Mouse (Mus musculus) liver, adult 2 months (tissue): Measurements from ENCODE around the gene Stxbp4. TPM values are rescaled to one million over a fixed set of nuclear protein-coding genes. Genes with fewer than 3 reads are reported as not detected.

Source experiments
- DNase-seq: peaks from one replicate; pipeline ENCODE4 v3.0.0-alpha.2; 2011; ENCODE audit warnings: low read depth, low spot score; ENCODE audit errors: extremely low read depth
- H3K27ac ChIP-seq: fragments of 200-500 bp; replicated peaks from 2 replicates; pipeline ENCODE4 v1.5.1; 2012; ENCODE audit warnings: low read depth, mild to moderate bottlenecking, control low read depth, inconsistent platforms, low read length; ENCODE audit not compliant: insufficient read depth
- H3K27me3 ChIP-seq: fragments of 200-500 bp; 2 replicates; pipeline ENCODE4 v1.6.1; 2012; ENCODE audit warnings: mild to moderate bottlenecking, moderate library complexity, low read length, inconsistent platforms; ENCODE audit not compliant: control insufficient read depth, insufficient read depth
- H3K36me3 ChIP-seq: fragments of 200-500 bp; 2 replicates; pipeline ENCODE4 v1.6.1; 2012; ENCODE audit warnings: low read length, inconsistent platforms; ENCODE audit not compliant: control insufficient read depth, insufficient read depth
- H3K4me1 ChIP-seq: fragments of 200-500 bp; 2 replicates; pipeline ENCODE4 v1.6.1; 2011; ENCODE audit warnings: low read length; ENCODE audit not compliant: control insufficient read depth, insufficient read depth
- H3K4me3 ChIP-seq: fragments of 200-500 bp; 2 replicates; pipeline ENCODE4 v1.5.1; 2011; ENCODE audit warnings: low read depth, mild to moderate bottlenecking, control low read depth, low read length, moderate library complexity; ENCODE audit not compliant: insufficient read depth
- H3K79me2 ChIP-seq: fragments of 200-500 bp; 2 replicates; pipeline ENCODE4 v1.6.1; 2012; ENCODE audit warnings: inconsistent platforms, mild to moderate bottlenecking, low read length, moderate library complexity; ENCODE audit not compliant: control insufficient read depth, insufficient read depth
- H3K9ac ChIP-seq: fragments of 200-500 bp; 2 replicates; pipeline ENCODE4 v1.6.1; 2012; ENCODE audit warnings: low read depth, mild to moderate bottlenecking, control low read depth, inconsistent platforms, low read length
- CTCF ChIP-seq: fragments of 200-500 bp; IDR thresholded peaks from 2 replicates; pipeline ENCODE4 v1.5.1; 2011; ENCODE audit warnings: low read depth, low read length, control low read depth
- POLR2A ChIP-seq: fragments of 200-500 bp; IDR thresholded peaks from 2 replicates; pipeline ENCODE4 v1.6.1; 2011; ENCODE audit warnings: low read length, control low read depth; ENCODE audit not compliant: insufficient read depth; ENCODE audit errors: extremely low read depth
- WGBS: fragments of 180-500 bp; shearing (Covaris S2); methylation state at CpG from one replicate; pipeline ENCODE4 v1.1.7; 2018; 5-methylcytosine and 5-hydroxymethylcytosine counted together
- polyA plus RNA-seq: library from polyadenylated mRNA; depleted of rRNA; stranded (reverse); fragments of >200 nt; gene quantifications from 2 replicates; pipeline ENCODE4 v1.2.3, GENCODE M21; 2012
- total RNA-seq: library from RNA; depleted of rRNA; stranded (reverse); fragments of >200 nt; gene quantifications from 2 replicates; pipeline ENCODE4 v1.2.3, GENCODE M21; 2014

Stxbp4 gene
- total and polyA plus RNA-seq, 2 experiments: 0.62 to 1.8 TPM

DNA sequence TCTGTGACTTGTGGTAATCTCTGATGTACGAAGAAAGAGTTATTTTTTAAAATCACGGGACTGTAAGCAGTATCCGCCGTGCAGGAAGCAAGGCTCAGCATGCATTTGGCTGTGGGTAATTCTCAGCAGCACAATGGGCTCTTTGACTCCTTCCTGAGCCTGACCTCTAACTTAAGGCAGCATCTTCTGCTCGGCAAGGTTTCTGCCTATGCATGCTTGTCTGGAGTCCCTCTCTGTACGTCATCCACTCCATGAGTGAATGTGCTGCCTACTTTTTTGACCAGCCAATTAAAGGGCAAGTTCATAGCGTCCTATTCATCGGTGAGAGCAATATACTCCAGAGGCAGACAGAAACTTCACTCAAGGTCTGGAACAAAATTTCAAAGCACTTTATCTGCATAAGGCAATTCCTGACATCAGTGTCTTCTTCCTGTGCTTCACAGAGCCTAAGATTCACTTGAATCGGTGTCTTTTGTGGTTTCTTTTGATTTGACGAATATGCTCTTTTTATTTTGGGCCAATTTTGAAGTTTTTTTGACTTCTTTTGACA is 173.8 kb downstream of the Stxbp4 start:
- Histone ChIP-seq H3K4me3 (no peak overlapping the region), H3K4me1 (no peaks in the 10 kb centered on the region), H3K36me3 (no peaks in the 10 kb centered on the region), H3K9ac (no peak overlapping the region), H3K27ac (no peak overlapping the region), H3K27me3 (no peaks in the 10 kb centered on the region), H3K79me2 (no peaks in the 10 kb centered on the region)
- WGBS: 82% methylated on average over 10 of the region's 10 CpGs
- no peak for TF ChIP-seq POLR2A
- no peak for TF ChIP-seq CTCF
- no peak for DNase-seq

DNA sequence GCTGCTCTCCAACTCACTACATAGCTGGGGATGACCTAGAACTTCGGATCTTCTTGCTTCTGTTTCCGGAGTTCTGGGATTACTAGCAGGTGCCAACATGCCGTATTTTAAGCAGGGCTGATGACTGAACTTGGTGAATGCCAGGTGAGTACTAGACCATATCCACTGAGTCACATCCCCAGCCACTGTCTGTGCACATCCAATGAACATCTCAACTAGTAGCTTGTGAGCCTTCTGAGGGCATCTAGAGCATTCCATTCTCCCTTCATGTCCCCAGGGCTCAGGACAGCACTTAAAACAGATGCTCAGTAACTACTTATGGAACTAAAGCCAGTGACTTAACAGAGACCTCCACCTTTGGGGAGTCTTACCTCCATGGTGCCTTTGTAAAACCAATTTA is 177.4 kb downstream of the Stxbp4 start:
- Histone ChIP-seq H3K36me3 (no peaks in the 10 kb centered on the region), H3K79me2 (no peaks in the 10 kb centered on the region), H3K4me3 (no peak overlapping the region), H3K27me3 (no peaks in the 10 kb centered on the region), H3K9ac (no peak overlapping the region), H3K27ac (no peak overlapping the region), H3K4me1 (no peaks in the 10 kb centered on the region)
- DNase-seq: no peak
- WGBS: 87% methylated on average over 3 of the region's 3 CpGs
- no peak for TF ChIP-seq CTCF
- TF ChIP-seq POLR2A: no peak

DNA sequence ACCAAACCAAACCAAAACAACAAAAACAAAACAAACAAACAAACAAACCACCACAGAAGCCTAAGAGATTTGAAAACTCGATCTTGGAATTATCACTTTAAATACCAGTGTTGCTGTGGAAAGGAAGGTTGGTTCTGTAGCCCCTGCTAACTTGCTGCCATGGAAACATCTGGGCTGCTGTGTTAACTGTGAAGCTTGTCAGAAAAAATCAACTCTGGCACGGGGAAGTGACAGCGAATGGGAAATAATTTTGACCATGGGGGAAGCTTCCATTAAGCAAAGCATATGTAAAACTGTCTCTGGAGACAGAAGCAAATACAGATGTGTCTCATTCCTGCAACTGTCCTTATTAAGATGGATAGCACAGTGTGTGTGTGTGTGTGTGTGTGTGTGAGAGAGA is 185.8 kb downstream of the Stxbp4 start:
- no peaks in the 10 kb centered on the region for H3K79me2 ChIP-seq
- no peaks in the 10 kb centered on the region for H3K4me1 ChIP-seq
- no peak for DNase-seq
- no peak overlapping the region for H3K9ac ChIP-seq
- no peak overlapping the region for H3K27ac ChIP-seq
- H3K36me3 ChIP-seq: no peaks in the 10 kb centered on the region
- no peaks in the 10 kb centered on the region for H3K27me3 ChIP-seq
- 66% methylated on average over 3 of the region's 3 CpGs for WGBS
- H3K4me3 ChIP-seq: no peak overlapping the region
- TF ChIP-seq POLR2A (no peak), CTCF (no peak)

DNA sequence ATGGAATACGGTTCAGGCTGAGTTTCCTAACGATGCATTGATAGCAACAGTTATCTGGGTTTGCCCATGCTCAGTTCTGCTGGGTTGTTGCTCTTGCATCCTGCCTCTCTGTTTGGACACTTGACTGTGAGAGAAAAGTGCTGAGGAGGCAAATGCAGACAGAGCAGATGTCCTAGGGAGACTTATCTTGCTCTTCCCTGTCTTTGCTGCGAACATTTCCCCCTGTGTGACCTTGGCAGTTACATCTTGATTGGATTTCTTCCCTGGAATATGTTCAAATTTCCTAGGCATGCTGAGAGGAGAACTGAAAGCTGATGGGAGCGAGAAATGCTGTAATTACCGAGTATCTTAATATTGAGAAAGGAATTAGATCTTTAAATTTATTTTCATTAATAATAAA is 186.4 kb downstream of the Stxbp4 start:
- H3K9ac ChIP-seq: no peak overlapping the region
- no peaks in the 10 kb centered on the region for H3K27me3 ChIP-seq
- H3K4me3 ChIP-seq: no peak overlapping the region
- no peak for TF ChIP-seq CTCF
- no peak for TF ChIP-seq POLR2A
- no peaks in the 10 kb centered on the region for H3K79me2 ChIP-seq
- DNase-seq: no peak
- WGBS: 63% methylated on average over 5 of the region's 5 CpGs
- H3K4me1 ChIP-seq: no peaks in the 10 kb centered on the region
- H3K36me3 ChIP-seq: no peaks in the 10 kb centered on the region
- H3K27ac ChIP-seq: no peak overlapping the region

DNA sequence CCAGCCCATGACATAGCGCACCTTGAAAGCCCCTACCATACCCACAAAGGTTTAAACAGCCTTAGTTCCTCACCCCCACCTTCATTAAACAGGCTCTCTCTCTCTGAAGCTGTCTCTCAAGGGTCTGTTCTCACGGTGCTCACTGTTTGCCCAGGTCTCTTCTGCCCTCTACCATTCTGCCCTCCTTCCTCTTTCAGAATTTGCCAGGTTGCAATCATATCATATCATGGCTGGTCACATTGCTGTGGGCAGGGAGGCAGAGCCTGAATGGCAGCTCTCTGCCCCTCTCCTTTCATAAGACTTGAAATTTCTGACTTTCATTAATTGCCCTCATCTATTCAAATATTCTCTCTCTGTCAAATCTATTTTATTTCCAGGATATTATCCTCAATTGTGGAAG is 195.4 kb downstream of the Stxbp4 start:
- Histone ChIP-seq H3K9ac (no peak overlapping the region), H3K36me3 (no peaks in the 10 kb centered on the region)
- WGBS: 81% methylated on average over 2 of the region's 2 CpGs

DNA sequence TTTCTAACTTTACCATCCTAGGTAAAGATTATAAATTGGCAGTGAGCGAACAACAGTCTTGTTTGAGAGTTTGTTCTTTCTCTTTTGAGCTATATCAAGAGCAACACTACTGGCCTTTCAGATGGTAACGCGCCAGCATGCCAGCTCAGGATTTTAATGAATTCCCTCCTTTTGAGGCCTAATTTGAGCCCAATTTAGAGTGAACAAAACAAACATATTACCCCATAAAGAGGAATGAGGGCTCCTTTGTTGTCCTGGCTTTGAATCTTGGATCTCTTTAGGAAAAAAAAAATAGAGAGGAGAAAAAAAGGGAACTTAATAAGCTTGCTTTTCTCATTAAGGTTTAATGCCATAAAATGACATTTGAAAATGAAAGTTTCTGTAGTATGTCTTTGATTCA is 197.0 kb downstream of the Stxbp4 start:
- no peaks in the 10 kb centered on the region for H3K79me2 ChIP-seq

More for the DNA sequence above, 195.4 kb downstream of the Stxbp4 start:
- DNase-seq: no peak
- H3K79me2 ChIP-seq: no peaks in the 10 kb centered on the region
- no peaks in the 10 kb centered on the region for H3K27me3 ChIP-seq
- H3K4me1 ChIP-seq: no peaks in the 10 kb centered on the region
- no peak overlapping the region for H3K4me3 ChIP-seq
- TF ChIP-seq CTCF (no peak), POLR2A (no peak)
- no peak overlapping the region for H3K27ac ChIP-seq

More for the DNA sequence above, 197.0 kb downstream of the Stxbp4 start:
- Histone ChIP-seq H3K27ac (no peak overlapping the region), H3K4me1 (no peaks in the 10 kb centered on the region), H3K4me3 (no peak overlapping the region), H3K9ac (no peak overlapping the region), H3K27me3 (no peaks in the 10 kb centered on the region), H3K36me3 (no peaks in the 10 kb centered on the region)
- no peak for DNase-seq
- 92% methylated on average over 3 of the region's 3 CpGs for WGBS
- TF ChIP-seq POLR2A (no peak), CTCF (no peak)
